Mouse (Mus musculus): ENCODE measurements around the gene Mcemp1. TPM values are rescaled to one million over a fixed set of nuclear protein-coding genes. Genes with fewer than 3 reads are reported as not detected.
A peak's percentile ranks its signal among the peaks of the same experiment; 100 is the strongest.

The Mcemp1 gene
- total and polyA plus RNA-seq, 3 experiments = not detected

DNA sequence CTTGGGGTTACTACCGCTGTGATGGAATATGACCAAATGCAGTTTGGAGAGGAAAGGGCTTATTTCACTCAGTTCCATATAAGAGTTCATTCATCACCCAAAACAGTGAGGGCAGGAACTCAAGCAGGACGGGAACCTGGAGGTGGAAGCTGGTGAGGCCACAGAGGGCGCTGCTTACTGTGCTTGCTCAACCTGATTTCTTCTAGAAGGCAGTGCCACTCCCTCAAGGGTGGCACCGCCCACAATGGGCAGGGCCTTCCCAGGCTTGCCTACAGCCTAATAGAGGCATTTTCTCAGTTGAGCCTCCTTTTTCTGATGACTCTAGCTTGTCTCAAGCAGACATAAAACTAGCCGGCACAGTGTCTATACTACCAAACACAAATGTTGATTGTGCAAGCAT is 19.8 kb upstream of the Mcemp1 start:
- peak; percentile 84 for DNase-seq (ENCODE audit: low read depth, low spot score)
- H3K36me3 ChIP-seq (ENCODE audit: control insufficient read depth in 1 of 2, insufficient read depth in 2 of 2, low read length in 2 of 2) = no peaks in the 10 kb centered on the region
- H3K4me3 ChIP-seq (ENCODE audit: control insufficient read depth in 1 of 2, insufficient read depth in 1 of 2, low read depth in 2 of 2, low read length in 2 of 2) = no peak overlapping the region
- no peak overlapping the region for H3K27ac ChIP-seq (ENCODE audit: control insufficient read depth, low read depth, low read length)
- no peaks in the 10 kb centered on the region for H3K27me3 ChIP-seq (ENCODE audit: control insufficient read depth in 1 of 2, insufficient read depth in 2 of 2, low read length in 2 of 2)
- H3K9ac ChIP-seq (ENCODE audit: control insufficient read depth, low read depth, low read length, poor library complexity, severe bottlenecking) = no peak overlapping the region
- no peaks in the 10 kb centered on the region for H3K79me2 ChIP-seq (ENCODE audit: control insufficient read depth, insufficient read depth, low read length, poor library complexity)
- H3K4me1 ChIP-seq (ENCODE audit: control insufficient read depth in 1 of 2, insufficient read depth in 2 of 2, low read length in 2 of 2) = 0 out of 4 replicates have a peak, but pooled peaks cover 0 to 9% of the 10 kb centered on the region in 2 experiments
- TF ChIP-seq TBP (IDR thresholded peaks at IDR 0.05; ENCODE audit: low read depth, low read length) (no peak), ETS1 (IDR thresholded peaks at IDR 0.05; ENCODE audit: low read depth, low read length) (no peak), SMC3 (IDR thresholded peaks at IDR 0.05; ENCODE audit: low read depth, low read length) (peak; percentile 35), NRF1 (IDR thresholded peaks at IDR 0.05; ENCODE audit: insufficient read depth, low read depth, low read length, poor library complexity, severe bottlenecking) (no peak), ZMIZ1 (IDR thresholded peaks at IDR 0.05; ENCODE audit: low read depth, low read length) (no peak), RAD21 (IDR thresholded peaks at IDR 0.05; ENCODE audit: low read depth, low read length) (peak; percentile 42), ZC3H11A (IDR thresholded peaks at IDR 0.05; ENCODE audit: low read depth, low read length) (no peak), CTCF (IDR thresholded peaks at IDR 0.05 in 2 of 3, conservative IDR thresholded peaks at IDR 0.05 in 1 of 3; ENCODE audit: control insufficient read depth in 1 of 3, insufficient read depth in 1 of 3, low read depth in 2 of 3, low read length in 3 of 3, poor library complexity in 1 of 3, severe bottlenecking in 1 of 3) (peak; percentile 37 to 64 (median 58)), BHLHE40 (IDR thresholded peaks at IDR 0.05; ENCODE audit: borderline replicate concordance, low read depth, low read length) (no peak), RCOR1 (IDR thresholded peaks at IDR 0.05; ENCODE audit: low read depth, low read length) (no peak), KAT2A (conservative IDR thresholded peaks at IDR 0.05; ENCODE audit: low read depth, low read length) (no peak)
- H3K9me3 ChIP-seq (replicated peaks; ENCODE audit: insufficient read depth, low read length) = no peaks in the 10 kb centered on the region

- TF ChIP-seq GATA1 (IDR thresholded peaks at IDR 0.05; ENCODE audit: low read depth, low read length) = no peak
- Histone ChIP-seq H3K9me3 (replicated peaks; ENCODE audit: insufficient read depth, low read length) (no peaks in the 10 kb centered on the region), H3K79me2 (ENCODE audit: control insufficient read depth, insufficient read depth, low read length, poor library complexity) (no peaks in the 10 kb centered on the region), H3K27ac (ENCODE audit: control insufficient read depth, low read depth, low read length) (no peak overlapping the region), H3K9ac (ENCODE audit: control insufficient read depth, low read depth, low read length, poor library complexity, severe bottlenecking) (no peak overlapping the region), H3K4me3 (ENCODE audit: control insufficient read depth in 1 of 2, insufficient read depth in 1 of 2, low read depth in 2 of 2, low read length in 2 of 2) (no peak overlapping the region), H3K27me3 (ENCODE audit: control insufficient read depth in 1 of 2, insufficient read depth in 2 of 2, low read length in 2 of 2) (no peaks in the 10 kb centered on the region), H3K36me3 (ENCODE audit: control insufficient read depth in 1 of 2, insufficient read depth in 2 of 2, low read length in 2 of 2) (no peaks in the 10 kb centered on the region), H3K4me1 (ENCODE audit: control insufficient read depth in 1 of 2, insufficient read depth in 2 of 2, low read length in 2 of 2) (0 out of 4 replicates have a peak, but pooled peaks cover 0 to 9% of the 10 kb centered on the region in 2 experiments)
- no peak for DNase-seq (ENCODE audit: low read depth, low spot score)
These were observed 18.6 kb upstream of the Mcemp1 start for GRCm38 (mm10) chr8:3646824-3647531.

DNA sequence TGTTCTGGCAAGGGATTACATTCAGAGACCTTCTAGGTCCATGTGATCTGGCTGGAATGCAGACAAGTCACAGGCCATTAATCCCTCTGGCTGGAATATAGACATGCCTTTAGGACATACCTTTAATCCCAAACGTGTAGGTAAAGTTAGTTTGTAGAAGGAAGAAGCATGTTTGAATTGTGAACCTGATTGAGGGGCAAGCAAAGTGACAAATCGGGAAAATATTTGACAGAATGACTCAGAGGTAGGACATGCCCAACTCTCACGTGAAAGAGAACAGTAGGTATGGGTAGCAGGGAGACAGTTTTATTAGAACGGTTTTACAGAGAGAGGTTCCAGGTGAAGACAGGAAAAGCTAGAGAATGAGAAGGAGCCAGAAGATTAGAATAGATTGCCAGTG is 18.0 kb upstream of the Mcemp1 start:
- H3K9me3 ChIP-seq (replicated peaks; ENCODE audit: insufficient read depth, low read length) = no peaks in the 10 kb centered on the region
- DNase-seq (ENCODE audit: low read depth, low spot score) = no peak
- H3K4me1 ChIP-seq (ENCODE audit: control insufficient read depth in 1 of 2, insufficient read depth in 2 of 2, low read length in 2 of 2) = 0 out of 4 replicates have a peak, but pooled peaks cover 0 to 9% of the 10 kb centered on the region in 2 experiments
- H3K9ac ChIP-seq (ENCODE audit: control insufficient read depth, low read depth, low read length, poor library complexity, severe bottlenecking) = no peak overlapping the region
- no peaks in the 10 kb centered on the region for H3K79me2 ChIP-seq (ENCODE audit: control insufficient read depth, insufficient read depth, low read length, poor library complexity)
- TF ChIP-seq RAD21 (IDR thresholded peaks at IDR 0.05; ENCODE audit: low read depth, low read length) (no peak), POLR2A (IDR thresholded peaks at IDR 0.05; ENCODE audit: control insufficient read depth in 1 of 2, insufficient read depth in 1 of 2, low read depth in 1 of 2, low read length in 2 of 2, poor library complexity in 1 of 2) (no peak), CTCF (IDR thresholded peaks at IDR 0.05 in 2 of 3, conservative IDR thresholded peaks at IDR 0.05 in 1 of 3; ENCODE audit: control insufficient read depth in 1 of 3, insufficient read depth in 1 of 3, low read depth in 2 of 3, low read length in 3 of 3, poor library complexity in 1 of 3, severe bottlenecking in 1 of 3) (no peak), MXI1 (IDR thresholded peaks at IDR 0.05; ENCODE audit: low read depth, low read length) (no peak), ZKSCAN1 (IDR thresholded peaks at IDR 0.05; ENCODE audit: low read depth, low read length) (no peak), CHD2 (IDR thresholded peaks at IDR 0.05; ENCODE audit: low read length) (no peak), USF1 (IDR thresholded peaks at IDR 0.05; ENCODE audit: low read depth, low read length) (no peak), E2F4 (IDR thresholded peaks at IDR 0.05; ENCODE audit: borderline replicate concordance, low read depth, low read length) (no peak), POLR2AphosphoS2 (IDR thresholded peaks at IDR 0.05; ENCODE audit: low read length) (no peak)
- no peaks in the 10 kb centered on the region for H3K36me3 ChIP-seq (ENCODE audit: control insufficient read depth in 1 of 2, insufficient read depth in 2 of 2, low read length in 2 of 2)
- H3K4me3 ChIP-seq (ENCODE audit: control insufficient read depth in 1 of 2, insufficient read depth in 1 of 2, low read depth in 2 of 2, low read length in 2 of 2) = no peak overlapping the region
- H3K27me3 ChIP-seq (ENCODE audit: control insufficient read depth in 1 of 2, insufficient read depth in 2 of 2, low read length in 2 of 2) = no peaks in the 10 kb centered on the region
- no peak overlapping the region for H3K27ac ChIP-seq (ENCODE audit: control insufficient read depth, low read depth, low read length)
